Mouse (Mus musculus) hindbrain, embryonic 15.5 days (tissue): ENCODE measurements around the gene 2900026A02Rik. TPM values are rescaled to one million over a fixed set of nuclear protein-coding genes. Genes with fewer than 3 reads are reported as not detected.
A peak's percentile ranks its signal among the peaks of the same experiment; 100 is the strongest.

Experiments
- ATAC-seq: fragments of 200-750 bp; cut with Nextera tagmentation; 2 replicates; pipeline ENCODE4 v1.8.0; 2017; ENCODE audit warnings: low read depth, moderate number of reproducible peaks, moderate TSS enrichment; ENCODE audit not compliant: low FRiP score
- H3K27ac ChIP-seq: fragments of 300-500 bp; sonication (generic); replicated peaks from 2 replicates; pipeline ENCODE4 v1.5.1; 2015; ENCODE audit warnings: mild to moderate bottlenecking, inconsistent platforms
- H3K27me3 ChIP-seq: fragments of 300-500 bp; sonication (generic); 2 replicates; pipeline ENCODE4 v1.6.1; 2015; ENCODE audit warnings: control low read depth, inconsistent platforms
- H3K36me3 ChIP-seq: fragments of 300-500 bp; sonication (generic); 2 replicates; pipeline ENCODE4 v1.6.1; 2015; ENCODE audit warnings: control low read depth, inconsistent platforms
- H3K4me1 ChIP-seq: fragments of 300-500 bp; sonication (generic); replicated peaks from 2 replicates; pipeline ENCODE4 v1.6.1; 2015; ENCODE audit warnings: control low read depth, inconsistent platforms
- H3K4me2 ChIP-seq: fragments of 300-500 bp; sonication (generic); 2 replicates; pipeline ENCODE4 v1.6.1; 2015; ENCODE audit warnings: moderate library complexity, mild to moderate bottlenecking, inconsistent platforms
- H3K4me3 ChIP-seq: fragments of 300-500 bp; sonication (generic); 2 replicates; pipeline ENCODE4 v1.5.1; 2015; ENCODE audit warnings: mild to moderate bottlenecking, inconsistent platforms
- H3K9ac ChIP-seq: fragments of 300-500 bp; sonication (generic); 2 replicates; pipeline ENCODE4 v1.6.1; 2015; ENCODE audit warnings: inconsistent platforms
- H3K9me3 ChIP-seq: fragments of 300-500 bp; sonication (generic); 2 replicates; pipeline ENCODE4 v1.6.1; 2016; ENCODE audit warnings: control low read depth, inconsistent platforms
- WGBS: fragments of 180-500 bp; shearing (Covaris S2); methylation state at CpG from one replicate; pipeline ENCODE4 v1.1.7; 2015; 5-methylcytosine and 5-hydroxymethylcytosine counted together
- polyA plus RNA-seq: library from polyadenylated mRNA; unstranded; fragments of >200 nt; fragmentation: Nextera tagmentation; extraction: Ambion mirVana; gene quantifications from 2 replicates; pipeline ENCODE4 v1.2.1, GENCODE M21; 2015

The 2900026A02Rik gene
- polyA plus RNA-seq, 1 experiment from 2014 or later = 3.9 TPM

- Histone ChIP-seq H3K4me3 (no peak overlapping the region), H3K9me3 (no peaks in the 10 kb centered on the region), H3K27ac (no peak overlapping the region), H3K36me3 (no peaks in the 10 kb centered on the region), H3K27me3 (no peaks in the 10 kb centered on the region), H3K9ac (no peak overlapping the region), H3K4me1 (peaks cover 33% of the 10 kb centered on the region), H3K4me2 (no peak overlapping the region)
- WGBS = 74% methylated on average over 5 of the region's 5 CpGs
- ATAC-seq = no peak
These were observed 66.6 kb downstream of the 2900026A02Rik start for GRCm38 (mm10) chr5:113154441-113154840.

- no peaks in the 10 kb centered on the region for H3K36me3 ChIP-seq
- no peak for ATAC-seq
- H3K4me3 ChIP-seq = no peak overlapping the region
- H3K4me1 ChIP-seq = peaks cover 43% of the 10 kb centered on the region
- WGBS = 81% methylated on average over 5 of the region's 5 CpGs
- no peaks in the 10 kb centered on the region for H3K9me3 ChIP-seq
- H3K4me2 ChIP-seq = no peak overlapping the region
- no peaks in the 10 kb centered on the region for H3K27me3 ChIP-seq
- H3K9ac ChIP-seq = no peak overlapping the region
- H3K27ac ChIP-seq = no peak overlapping the region
These were observed 67.6 kb downstream of the 2900026A02Rik start for GRCm38 (mm10) chr5:113153508-113153830.

GRCm38 (mm10) chr5:113152663-113153507 lies 68.2 kb downstream of the 2900026A02Rik start:
- no peak overlapping the region for H3K9ac ChIP-seq
- no peaks in the 10 kb centered on the region for H3K9me3 ChIP-seq
- WGBS = 37% methylated on average over 22 of the region's 22 CpGs
- no peak overlapping the region for H3K4me3 ChIP-seq
- no peak for ATAC-seq
- 0 out of 2 replicates have a peak overlapping the region, but pooled peaks have one; percentile 6 for H3K27ac ChIP-seq
- no peaks in the 10 kb centered on the region for H3K27me3 ChIP-seq
- H3K4me1 ChIP-seq = peaks cover 48% of the 10 kb centered on the region
- H3K36me3 ChIP-seq = no peaks in the 10 kb centered on the region
- no peak overlapping the region for H3K4me2 ChIP-seq

- Histone ChIP-seq H3K4me3 (no peak overlapping the region), H3K9me3 (no peaks in the 10 kb centered on the region), H3K36me3 (no peaks in the 10 kb centered on the region), H3K27me3 (no peaks in the 10 kb centered on the region), H3K4me2 (no peak overlapping the region), H3K9ac (no peak overlapping the region), H3K27ac (peak overlapping the region; percentile 6), H3K4me1 (peaks cover 48% of the 10 kb centered on the region)
- WGBS = 43% methylated on average over 11 of the region's 11 CpGs
- ATAC-seq = peak; percentile 36; the same call in 1 of the 2 replicates
These were observed 69.4 kb downstream of the 2900026A02Rik start for GRCm38 (mm10) chr5:113151554-113152103.

- Histone ChIP-seq H3K4me1 (peaks cover 48% of the 10 kb centered on the region), H3K4me3 (no peak overlapping the region), H3K27me3 (no peaks in the 10 kb centered on the region), H3K4me2 (no peak overlapping the region), H3K9me3 (no peaks in the 10 kb centered on the region), H3K36me3 (no peaks in the 10 kb centered on the region), H3K27ac (peak overlapping the region; percentile 6), H3K9ac (no peak overlapping the region)
- 0 out of 2 replicates have a peak, but pooled peaks have one; percentile 17 for ATAC-seq
- 66% methylated on average over 9 of the region's 9 CpGs for WGBS
These were observed 70.0 kb downstream of the 2900026A02Rik start for GRCm38 (mm10) chr5:113150871-113151553.

GRCm38 (mm10) chr5:113149052-113149451 lies 72.0 kb downstream of the 2900026A02Rik start:
- H3K9ac ChIP-seq = no peak overlapping the region

GRCm38 (mm10) chr5:113147994-113148471 lies 73.0 kb downstream of the 2900026A02Rik start:
- Histone ChIP-seq H3K4me3 (no peak overlapping the region), H3K4me2 (no peak overlapping the region), H3K9ac (no peak overlapping the region), H3K36me3 (no peaks in the 10 kb centered on the region), H3K27me3 (no peaks in the 10 kb centered on the region), H3K27ac (no peak overlapping the region), H3K9me3 (no peaks in the 10 kb centered on the region), H3K4me1 (peaks cover 43% of the 10 kb centered on the region)
- 81% methylated on average over 13 of the region's 13 CpGs for WGBS
- ATAC-seq = no peak

More at GRCm38 (mm10) chr5:113149052-113149451, 72.0 kb downstream of the 2900026A02Rik start:
- WGBS = 71% methylated on average over 7 of the region's 7 CpGs
- no peaks in the 10 kb centered on the region for H3K36me3 ChIP-seq
- no peak for ATAC-seq
- no peak overlapping the region for H3K4me2 ChIP-seq
- H3K27ac ChIP-seq = no peak overlapping the region
- H3K4me1 ChIP-seq = peaks cover 49% of the 10 kb centered on the region
- H3K27me3 ChIP-seq = no peaks in the 10 kb centered on the region
- no peaks in the 10 kb centered on the region for H3K9me3 ChIP-seq
- no peak overlapping the region for H3K4me3 ChIP-seq

- Histone ChIP-seq H3K4me3 (no peak overlapping the region), H3K27ac (no peak overlapping the region), H3K9me3 (no peaks in the 10 kb centered on the region), H3K36me3 (no peaks in the 10 kb centered on the region), H3K27me3 (no peaks in the 10 kb centered on the region), H3K4me2 (no peak overlapping the region), H3K4me1 (peaks cover 47% of the 10 kb centered on the region), H3K9ac (no peak overlapping the region)
- 80% methylated on average over 2 of the region's 2 CpGs for WGBS
- no peak for ATAC-seq
These were observed 74.4 kb downstream of the 2900026A02Rik start for GRCm38 (mm10) chr5:113146656-113147055.

- Histone ChIP-seq H3K9me3 (no peaks in the 10 kb centered on the region), H3K4me3 (no peak overlapping the region), H3K4me1 (peaks cover 36% of the 10 kb centered on the region), H3K27ac (peak overlapping the region; percentile 7; the same call in 1 of the 2 replicates), H3K36me3 (no peaks in the 10 kb centered on the region), H3K9ac (no peak overlapping the region), H3K4me2 (no peak overlapping the region), H3K27me3 (no peaks in the 10 kb centered on the region)
- ATAC-seq = no peak
- WGBS = 47% methylated on average over 9 of the region's 9 CpGs
These were observed 75.9 kb downstream of the 2900026A02Rik start for GRCm38 (mm10) chr5:113145171-113145570.

- no peak overlapping the region for H3K4me2 ChIP-seq
- peaks cover 41% of the 10 kb centered on the region for H3K4me1 ChIP-seq
- no peak overlapping the region for H3K4me3 ChIP-seq
- no peak overlapping the region for H3K9ac ChIP-seq
- no peaks in the 10 kb centered on the region for H3K9me3 ChIP-seq
- 0 out of 2 replicates have a peak overlapping the region, but pooled peaks have one; percentile 26 for H3K27ac ChIP-seq
- H3K36me3 ChIP-seq = no peaks in the 10 kb centered on the region
- 51% methylated on average over 11 of the region's 11 CpGs for WGBS
- peaks cover 4% of the 10 kb centered on the region; the same call in 1 of the 2 replicates for H3K27me3 ChIP-seq
- no peak for ATAC-seq
These were observed 78.5 kb downstream of the 2900026A02Rik start for GRCm38 (mm10) chr5:113142486-113142885.

- no peak overlapping the region for H3K9ac ChIP-seq
- peaks cover 8% of the 10 kb centered on the region; the same call in 1 of the 2 replicates for H3K27me3 ChIP-seq
- H3K4me1 ChIP-seq = peaks cover 46% of the 10 kb centered on the region
- 92% methylated on average over 5 of the region's 5 CpGs for WGBS
- H3K36me3 ChIP-seq = no peaks in the 10 kb centered on the region
- H3K4me3 ChIP-seq = no peak overlapping the region
- ATAC-seq = no peak
- 0 out of 2 replicates have a peak overlapping the region, but pooled peaks have one; percentile 26 for H3K27ac ChIP-seq
- no peaks in the 10 kb centered on the region for H3K9me3 ChIP-seq
- H3K4me2 ChIP-seq = no peak overlapping the region
These were observed 79.0 kb downstream of the 2900026A02Rik start for GRCm38 (mm10) chr5:113142018-113142417.

GRCm38 (mm10) chr5:113140872-113141271 lies 80.2 kb downstream of the 2900026A02Rik start:
- Histone ChIP-seq H3K36me3 (no peaks in the 10 kb centered on the region), H3K4me3 (no peak overlapping the region), H3K9me3 (no peaks in the 10 kb centered on the region), H3K27me3 (peaks cover 15% of the 10 kb centered on the region; the same call in 1 of the 2 replicates), H3K27ac (no peak overlapping the region), H3K4me1 (peaks cover 51% of the 10 kb centered on the region), H3K4me2 (no peak overlapping the region), H3K9ac (no peak overlapping the region)
- 96% methylated on average over 5 of the region's 5 CpGs for WGBS
- ATAC-seq = no peak
